Mouse (Mus musculus): ENCODE measurements at regions not wholly inside any gene's neighbourhood (a gene's known extent, or its start where the extent isn't known, plus 50 kb on each side); places are given as distances from the start of the nearest gene placed in this dataset.

DNA sequence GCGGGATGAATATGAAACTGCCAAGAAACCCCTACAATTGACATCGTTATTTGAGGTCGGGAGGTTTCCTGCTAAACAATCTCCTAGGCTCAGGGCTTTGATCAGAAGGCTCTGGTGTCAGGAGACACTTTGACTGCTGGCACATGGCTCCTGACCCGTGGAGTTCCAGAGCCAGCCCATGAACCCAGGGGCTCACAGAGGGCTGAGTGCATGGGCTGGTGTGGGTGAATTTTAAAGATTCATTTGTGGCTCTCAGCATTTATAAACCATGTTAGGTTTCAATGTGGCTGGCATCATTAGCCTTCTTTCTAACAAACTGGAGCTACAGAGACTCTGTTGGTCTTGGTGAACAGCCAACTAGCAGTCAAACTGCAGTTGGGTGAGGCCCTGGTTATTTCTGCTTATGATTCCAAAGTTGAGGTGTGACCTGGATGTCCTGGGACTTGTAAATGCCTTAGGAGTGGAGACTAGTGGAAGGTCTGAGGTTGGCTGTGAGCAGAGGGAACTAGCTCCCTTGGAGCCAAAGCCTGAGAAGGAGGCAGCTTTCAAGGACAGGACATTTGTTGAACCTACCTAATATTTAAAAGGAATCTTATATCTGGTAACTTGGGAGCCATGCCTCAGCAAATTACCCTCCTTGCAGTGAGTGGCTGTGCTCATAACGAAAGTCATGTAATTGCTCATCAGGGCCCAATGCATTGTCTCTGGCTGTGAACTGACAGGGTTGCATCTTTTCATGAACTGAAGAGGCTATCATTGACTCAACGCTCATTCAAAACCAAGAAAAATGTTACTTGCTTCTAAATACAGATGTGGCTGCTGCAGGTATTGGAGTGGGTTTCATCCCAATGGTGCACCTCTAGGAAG, 108.0 kb upstream of the Mki67 start:
- no peak for DNase-seq

DNA sequence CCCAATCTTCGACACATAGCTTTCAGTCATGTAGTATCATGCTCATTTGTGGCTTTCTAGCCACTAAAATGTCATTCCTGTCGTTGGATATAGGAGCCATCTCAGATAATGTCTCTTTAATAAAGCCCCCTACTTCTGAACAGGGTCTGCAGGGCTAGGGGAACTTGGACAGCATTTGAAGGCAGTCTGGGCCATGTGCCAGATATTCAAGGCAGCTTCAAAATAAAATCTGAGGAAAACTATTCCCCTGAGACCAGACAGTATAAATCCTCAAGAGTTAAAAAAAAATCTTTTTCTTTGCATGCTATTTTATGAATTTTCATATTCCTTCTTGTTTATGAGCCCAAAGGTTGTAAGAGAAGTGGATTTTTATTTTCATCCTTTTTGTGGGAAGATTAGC, 113.1 kb upstream of the Mki67 start:
- DNase-seq = no peak

DNA sequence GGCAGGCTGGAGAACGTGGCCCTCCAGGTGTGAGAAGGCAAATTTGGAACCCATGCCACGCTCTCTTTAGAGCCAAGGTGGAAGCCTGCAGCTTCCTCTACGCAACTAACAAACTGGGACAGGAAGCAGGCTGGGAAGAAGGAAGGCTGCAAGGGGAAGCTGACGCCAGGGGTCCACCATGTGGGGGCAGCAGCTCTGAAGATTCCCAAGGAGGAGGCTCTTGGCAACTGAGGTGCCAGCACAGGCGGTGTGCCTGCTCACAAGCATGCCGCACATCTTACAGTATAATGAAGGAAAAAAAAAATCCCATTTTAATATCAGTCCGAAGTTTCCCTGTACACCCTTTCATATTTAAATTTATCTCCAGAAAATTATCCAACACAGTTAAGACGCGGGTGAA, 117.3 kb upstream of the Mki67 start:
- no peak for DNase-seq

DNA sequence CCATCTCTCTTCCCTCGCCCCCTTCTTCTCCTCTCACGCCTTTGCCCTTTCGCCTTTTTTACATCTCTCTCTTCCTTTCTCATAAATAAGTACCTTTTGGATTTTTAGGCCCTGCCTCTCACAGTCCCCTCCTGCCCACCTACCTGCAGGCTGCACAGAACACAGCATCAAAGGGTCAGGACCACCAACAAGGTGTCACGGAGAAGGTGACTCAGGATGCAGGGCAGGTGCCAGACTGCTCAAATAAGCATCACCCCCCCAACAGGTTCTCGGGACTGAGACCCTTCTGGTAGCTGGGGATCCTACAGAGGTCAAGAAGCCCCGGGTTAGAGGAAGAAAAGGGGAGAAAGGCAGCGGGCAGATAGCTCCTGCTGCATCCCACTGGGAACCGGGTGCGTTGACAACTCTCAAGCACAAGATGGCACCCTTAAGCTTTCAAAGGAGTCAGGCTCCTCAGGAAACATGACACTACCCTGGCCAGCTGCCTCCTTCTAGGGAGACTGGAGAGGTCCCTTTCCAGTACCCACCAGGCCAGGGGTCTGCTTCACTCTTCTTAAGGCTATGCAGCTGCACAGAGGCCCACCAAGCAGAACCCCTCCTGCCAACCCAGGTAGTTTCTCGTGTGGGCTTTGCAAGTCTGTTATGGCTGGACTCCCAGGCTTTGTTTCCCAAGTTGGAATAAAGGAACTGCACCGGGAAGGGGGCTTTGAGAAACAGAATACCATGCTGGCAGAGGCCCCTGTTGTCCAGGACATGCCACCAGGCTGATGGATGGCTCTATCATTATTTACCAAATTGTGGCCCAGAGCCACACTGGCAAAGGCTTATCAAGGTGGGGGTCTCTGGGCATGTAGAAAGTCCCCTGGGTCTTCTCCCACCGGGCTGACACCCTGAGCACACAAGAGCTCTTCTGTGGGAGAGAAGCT, 120.9 kb upstream of the Mki67 start:
- DNase-seq = peak; percentile 74

DNA sequence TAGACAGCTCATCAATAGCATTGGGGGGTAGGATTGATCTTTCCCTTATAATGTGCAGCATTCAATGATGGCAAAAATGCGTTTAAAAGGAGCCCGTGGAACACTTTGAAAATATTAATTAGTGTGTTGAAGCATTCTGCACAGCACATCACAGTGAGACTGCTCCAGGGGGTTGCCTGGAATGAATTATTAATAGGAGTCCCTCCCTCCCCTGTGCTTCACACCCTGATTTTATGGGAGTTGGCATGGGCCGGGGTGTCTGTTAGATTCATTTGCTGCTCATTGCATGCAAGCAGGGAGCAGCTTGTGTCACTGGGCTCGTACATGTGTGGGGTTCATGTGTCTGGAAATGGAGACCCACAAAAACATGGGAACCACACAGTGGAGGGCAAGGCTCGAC, 127.9 kb upstream of the Mki67 start:
- no peak for DNase-seq

DNA sequence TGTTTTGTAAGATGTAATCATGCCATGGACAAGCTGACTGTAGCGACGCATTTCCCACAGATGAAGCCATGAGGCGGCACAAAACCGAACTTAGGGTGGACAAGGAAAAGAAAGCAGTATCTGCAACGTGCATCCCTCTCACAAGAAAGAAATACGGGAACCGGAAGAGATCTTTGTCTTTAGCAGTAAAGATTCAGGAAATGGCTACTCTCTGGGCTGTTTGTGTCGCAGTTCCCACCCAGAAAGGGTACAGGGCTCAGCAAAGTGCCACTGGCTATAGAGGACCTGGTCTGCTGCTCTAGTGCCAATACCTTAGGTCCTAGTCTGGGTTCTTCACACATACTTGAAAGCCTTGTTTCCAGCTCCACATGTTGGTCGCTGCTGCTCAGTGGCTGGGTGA, 131.1 kb upstream of the Mki67 start:
- no peak for DNase-seq

DNA sequence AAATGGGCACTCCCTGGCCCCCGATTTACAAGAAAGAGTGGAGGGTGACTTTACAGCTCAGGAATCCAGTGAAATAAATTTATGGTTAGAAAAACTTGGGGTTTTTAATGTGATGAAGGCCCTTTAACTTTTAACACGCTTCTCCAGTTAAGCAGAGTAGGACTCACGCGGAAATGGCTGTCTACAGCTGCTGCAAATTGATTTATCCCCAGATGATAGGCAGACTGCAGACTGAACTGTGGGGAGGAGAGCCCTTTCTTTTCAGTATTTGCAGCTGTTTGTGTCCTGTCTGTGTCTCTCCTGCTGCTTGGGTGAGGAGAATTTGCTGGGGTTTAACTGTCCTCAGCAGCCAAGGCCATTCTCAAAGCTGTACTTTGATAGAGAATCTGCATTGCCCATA, 132.0 kb upstream of the Mki67 start:
- DNase-seq = no peak

DNA sequence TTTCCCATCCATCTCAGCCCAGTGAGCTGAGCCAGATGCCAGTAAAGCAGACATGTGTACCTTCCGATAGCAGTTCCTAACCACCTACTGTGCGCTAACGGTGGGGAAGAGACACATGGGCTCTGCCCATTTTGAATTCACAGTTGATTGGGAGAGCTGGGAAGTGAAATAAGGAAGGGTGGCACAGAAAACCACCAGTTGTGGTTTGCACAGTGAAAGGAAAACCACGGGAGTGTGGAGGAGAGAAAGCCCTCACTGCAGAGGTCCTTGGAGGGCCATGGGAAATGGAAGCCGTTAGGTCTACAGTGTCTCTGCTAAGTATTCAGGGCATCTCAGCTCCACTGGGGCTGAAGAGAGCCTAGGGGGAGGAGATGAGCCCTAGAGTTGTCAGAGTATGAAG, 132.7 kb upstream of the Mki67 start:
- no peak for DNase-seq

DNA sequence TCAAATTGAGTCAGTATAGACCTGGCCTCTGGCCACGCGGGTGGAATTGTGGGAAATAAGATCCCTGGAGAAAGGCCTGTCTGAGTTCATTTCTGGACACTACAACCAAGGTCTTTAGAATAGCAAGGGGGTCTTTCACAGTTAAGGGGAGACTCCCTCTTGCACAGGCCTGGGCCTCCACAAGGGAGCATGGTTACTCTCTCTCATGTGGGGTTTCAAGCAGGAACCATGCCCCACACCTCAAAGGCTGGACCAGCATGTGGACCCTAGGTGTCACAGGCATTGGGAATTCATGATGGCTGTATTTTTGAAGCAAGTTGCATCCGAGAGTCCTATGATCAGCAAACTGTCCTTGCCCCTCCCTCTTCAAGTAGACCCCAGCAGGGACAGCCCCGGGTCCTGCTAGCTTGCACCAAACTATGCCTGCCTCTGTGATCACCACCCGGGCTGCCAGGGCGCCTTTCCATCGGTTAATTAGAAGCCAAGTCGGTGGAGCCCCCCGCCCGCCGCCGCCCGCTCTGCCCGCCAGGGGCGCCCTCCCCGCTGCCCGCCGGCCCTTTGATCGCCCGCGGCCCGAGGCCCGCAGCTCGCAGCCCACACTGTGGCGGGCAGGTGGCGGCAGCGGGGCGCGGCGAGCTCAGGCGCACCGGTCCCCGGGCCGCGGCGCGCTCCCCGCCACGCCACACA, 137.1 kb upstream of the Mki67 start:
- DNase-seq = peak; percentile 15

DNA sequence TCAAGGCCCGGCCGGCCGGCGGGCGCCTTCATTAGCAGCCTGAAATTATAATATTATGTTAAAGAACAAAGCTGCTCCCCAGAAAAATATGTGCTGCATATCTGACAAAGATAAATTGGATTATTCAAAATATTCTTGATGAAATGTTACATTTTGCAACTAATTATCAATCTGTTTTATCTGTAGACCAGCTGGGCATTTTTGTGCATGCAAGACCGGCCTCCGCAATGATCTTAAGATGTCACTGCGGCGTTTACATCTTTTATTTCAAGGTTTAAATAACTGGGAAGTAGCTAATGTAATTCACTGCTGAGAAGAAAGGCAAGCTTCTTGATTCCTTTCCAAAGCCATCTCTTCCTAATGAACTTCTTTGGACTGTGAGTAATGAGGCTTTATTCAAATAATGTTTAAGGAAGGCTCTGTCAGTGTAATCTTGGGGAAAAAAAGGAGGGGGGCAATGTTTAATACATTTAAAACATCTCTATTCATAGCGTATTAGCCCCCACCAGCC, 137.7 kb upstream of the Mki67 start:
- no peak for DNase-seq

DNA sequence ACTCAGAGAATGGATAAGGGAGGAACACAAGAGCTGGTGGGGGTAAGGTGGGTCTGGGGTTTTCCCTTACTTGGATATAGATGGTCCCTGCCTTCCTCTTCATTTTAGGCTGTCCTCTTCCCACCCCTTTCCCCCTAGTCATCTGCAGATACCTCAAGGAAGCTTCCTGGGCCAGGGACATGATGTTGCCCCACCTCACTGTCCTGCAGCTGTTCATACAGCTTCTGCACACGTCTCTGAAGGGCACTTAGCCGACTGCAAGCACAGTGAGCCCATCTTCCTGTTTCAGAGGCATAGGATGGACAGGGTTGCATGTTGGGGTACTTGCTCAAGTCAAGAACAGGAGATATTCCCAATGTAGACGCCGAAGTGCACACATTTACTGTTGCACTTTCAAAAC, 144.1 kb upstream of the Mki67 start:
- DNase-seq = no peak

DNA sequence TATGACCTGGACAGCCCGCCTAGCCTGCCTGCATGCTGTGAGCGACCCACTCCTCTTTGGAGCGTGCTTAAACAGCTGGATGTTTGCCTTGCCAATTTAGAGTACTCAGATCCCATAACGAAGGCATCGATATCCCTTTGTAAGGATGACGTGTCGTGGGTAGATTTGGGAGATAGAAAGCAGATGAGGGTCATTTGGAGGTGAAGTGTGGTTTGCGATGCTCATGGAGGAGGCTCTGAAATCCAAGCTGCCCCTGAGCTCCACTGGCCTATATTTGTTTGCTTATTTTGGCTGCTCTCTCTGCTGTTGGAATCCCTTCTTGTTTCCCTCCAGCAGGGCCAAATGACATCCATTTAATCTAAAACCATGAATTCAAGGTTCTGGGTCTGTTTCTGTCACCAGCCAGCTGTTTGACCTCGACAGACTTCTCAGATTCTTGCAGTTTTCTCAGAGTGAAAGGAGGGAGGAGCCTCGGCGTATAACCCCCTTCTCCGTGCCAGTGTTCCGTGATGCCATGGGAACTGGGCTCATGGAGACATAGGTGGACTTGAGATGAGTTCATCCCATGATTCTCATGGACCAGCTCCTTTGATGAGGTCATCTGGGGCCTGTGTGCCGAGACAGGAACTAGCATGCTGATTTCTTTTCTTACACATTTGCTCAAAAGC, 144.7 kb upstream of the Mki67 start:
- peak; percentile 26 for DNase-seq

DNA sequence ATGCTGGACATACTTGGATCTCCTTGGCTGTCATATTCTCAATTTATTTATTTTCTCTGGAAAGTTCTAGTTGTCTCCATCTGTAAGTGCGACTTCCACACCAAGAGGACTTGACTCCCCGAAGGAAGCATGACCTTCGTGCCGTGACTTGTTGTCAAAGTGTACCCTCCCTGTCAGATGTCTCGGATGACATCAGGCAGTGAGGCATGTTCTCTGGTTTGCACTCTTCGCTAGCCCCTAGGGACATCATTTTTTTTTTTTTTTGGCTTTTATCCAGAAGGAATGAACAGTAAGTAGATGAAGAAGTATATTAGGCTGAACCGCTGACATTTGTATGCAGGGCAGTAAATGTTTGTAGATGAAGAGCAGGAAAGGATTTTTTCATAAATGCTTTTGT, 145.2 kb upstream of the Mki67 start:
- no peak for DNase-seq

DNA sequence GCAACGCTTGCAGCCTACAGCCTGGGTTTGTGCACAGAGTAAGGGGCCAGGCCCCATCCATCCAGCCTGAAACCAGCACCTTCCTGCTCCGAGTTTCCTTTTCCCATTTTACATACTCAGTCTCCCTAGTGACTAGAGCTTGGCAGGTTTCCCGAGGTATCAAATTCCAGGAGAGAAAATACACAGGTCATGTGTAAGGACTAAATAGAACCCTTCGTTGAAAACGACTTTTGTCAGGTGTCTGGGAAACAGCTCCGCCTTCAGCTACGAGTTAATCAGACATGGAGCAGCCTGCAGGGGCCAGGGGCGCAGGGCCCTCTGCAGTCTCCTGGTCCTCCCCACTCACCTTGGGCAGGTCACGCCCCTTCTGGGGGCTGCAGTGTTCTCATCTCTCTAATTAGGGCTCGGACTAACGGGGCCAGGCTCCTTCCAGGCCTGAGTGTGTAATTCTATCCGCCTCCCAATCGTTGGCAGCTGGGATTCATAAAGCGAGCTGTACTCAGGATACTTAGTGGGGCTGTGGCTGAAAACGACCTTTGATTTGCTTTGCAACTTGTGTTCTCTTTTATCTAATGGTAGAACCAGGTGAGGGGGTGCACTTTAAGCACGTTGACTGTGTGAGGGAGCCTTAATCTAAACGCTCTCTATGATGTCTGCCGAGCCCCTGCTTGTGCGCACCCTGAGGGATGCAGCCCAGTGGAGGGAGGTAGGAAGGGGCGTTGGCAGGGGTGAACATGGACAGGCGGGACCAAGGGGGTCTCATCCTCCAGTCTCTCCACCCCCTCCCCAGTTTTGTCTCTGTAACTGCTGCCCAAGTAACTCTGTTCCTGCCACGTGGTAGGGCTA, 147.6 kb upstream of the Mki67 start:
- peak; percentile 27 for DNase-seq

DNA sequence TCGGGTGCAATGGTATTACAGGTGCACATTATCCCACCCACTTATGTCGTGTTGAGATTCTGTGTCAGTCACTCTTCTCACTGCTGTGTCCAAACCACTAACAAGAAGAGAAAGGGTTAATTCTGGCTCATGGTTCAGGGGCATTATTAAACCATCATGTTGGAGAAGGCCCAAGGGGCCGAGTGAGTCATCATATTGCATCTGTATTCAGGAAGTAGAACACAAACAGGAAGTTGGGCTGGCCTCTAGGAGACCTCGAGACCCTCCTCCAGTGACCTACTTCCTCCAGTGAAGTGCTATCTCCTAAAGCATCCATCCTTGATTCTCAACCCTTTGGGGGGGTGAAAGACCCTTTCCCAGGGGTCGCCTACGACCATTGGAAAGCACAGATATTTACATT, 154.8 kb upstream of the Mki67 start:
- no peak for DNase-seq

DNA sequence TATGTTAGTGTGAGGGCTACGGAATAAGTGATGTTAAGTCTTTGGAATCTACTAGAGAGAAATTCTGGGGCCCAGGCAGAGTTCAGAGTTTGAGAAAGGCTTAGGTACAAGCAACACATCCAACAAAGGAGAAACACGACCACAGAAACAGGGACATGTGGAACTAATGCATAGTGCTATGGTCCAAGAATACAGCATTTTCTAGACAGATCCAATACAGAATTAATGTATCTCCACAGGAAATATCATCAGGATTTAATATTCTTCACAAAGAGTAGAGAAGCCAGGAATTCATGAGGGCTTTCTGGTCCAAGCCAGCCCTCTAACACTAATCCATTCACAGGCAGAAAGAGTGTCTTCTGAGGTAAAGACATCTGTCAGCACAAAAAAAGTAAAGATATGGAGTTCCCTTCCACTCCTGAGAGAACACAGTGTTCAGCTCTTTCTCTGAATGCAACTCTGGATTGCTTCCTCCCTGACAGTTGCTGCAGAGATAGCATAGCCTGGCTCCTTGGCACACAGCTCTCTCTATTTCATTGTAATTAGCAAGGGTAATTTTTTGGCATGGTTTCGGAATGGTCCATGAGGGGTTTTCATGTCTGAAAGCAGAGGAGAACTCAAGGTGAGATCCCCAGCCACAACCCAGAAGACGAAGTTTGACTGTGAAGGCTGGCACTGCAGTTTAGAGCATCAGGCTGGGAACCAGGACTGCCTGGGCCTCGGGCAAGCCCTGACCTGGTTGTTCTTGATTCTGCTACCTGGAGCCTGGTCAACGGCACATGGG, 161.1 kb upstream of the Mki67 start:
- no peak for DNase-seq

DNA sequence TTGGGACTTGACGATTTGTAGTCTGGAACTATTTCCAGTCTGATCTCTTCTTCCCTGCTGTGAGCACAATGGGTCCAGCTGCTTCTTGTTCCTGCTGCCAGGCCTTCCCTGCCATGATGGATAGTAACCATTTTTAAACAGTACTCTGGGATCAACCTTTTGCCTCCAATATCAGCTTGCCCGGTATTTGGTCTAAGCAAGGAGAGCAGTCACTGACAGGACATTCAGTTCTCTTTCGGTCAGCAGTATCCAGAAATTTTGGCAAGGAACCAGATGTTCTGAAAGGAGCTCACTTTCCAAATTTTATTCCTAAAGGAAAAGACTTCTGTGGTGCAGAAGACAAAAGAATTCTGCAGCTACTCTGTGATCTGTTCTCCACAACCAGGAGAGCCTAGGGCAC, 162.6 kb upstream of the Mki67 start:
- no peak for DNase-seq

DNA sequence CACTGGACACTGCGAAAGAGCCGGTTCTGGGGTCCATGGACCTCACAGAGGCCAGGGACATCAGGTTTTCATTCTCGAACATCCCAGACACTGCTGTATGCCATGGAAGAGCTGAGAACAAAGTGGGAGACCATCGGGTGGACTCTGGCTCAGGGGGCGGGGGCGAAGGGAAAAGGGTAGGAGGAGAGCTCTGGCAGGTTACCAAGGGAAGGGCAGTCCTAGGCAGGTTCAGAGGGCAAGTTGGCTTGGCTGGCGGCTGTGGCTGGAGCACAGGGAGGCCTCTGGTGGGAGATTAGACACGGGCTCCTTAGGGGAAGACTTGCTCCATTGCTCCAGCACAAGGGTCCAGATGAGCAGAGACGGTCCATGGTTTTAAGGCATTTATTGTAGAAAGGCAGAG, 164.3 kb upstream of the Mki67 start:
- DNase-seq = no peak

DNA sequence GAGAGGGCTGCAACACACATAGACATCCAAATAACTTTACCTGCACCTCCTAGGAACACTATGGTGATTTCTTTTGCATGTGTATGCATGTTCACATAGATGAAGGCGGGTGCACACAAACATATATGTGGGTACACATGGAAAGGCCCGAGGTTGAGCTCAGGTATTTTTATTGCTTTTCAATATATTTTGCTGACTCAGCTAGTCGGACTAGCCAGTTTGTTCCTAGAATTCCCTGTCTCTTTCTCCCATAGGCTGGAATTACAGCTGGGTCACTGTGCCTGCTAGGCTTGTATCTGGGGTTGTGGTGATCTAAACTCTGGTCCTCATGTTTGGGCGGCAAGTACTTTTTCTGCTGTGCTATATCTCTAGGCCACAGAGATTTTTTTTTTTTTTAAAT, 166.1 kb upstream of the Mki67 start:
- no peak for DNase-seq

DNA sequence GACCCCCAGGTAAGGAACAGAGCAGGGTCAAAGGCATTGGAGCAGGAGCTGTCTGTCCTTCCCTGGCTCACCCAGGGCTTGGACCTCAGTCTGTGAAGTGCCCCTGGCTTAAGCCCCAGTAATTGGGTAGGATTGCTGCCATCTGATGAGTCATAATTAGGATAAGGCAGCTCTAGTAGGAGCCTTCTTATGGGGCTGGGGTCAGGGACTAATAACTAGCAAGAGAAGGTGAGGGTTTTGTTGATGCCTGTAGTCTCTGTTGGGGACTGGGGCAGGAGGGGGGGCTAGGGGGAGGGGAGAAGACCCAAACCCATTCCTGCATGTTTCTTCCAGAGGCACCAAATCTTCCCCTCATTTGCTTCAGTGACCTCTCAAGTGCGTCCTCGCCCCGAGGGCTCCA, 172.4 kb upstream of the Mki67 start:
- DNase-seq = no peak
